Mouse (Mus musculus) CH12.LX (cell line): ENCODE results near the gene BC049715.

Experiments
- CTCF ChIP-seq, 2 experiments: IDR thresholded peaks in 1 of 2; conservative IDR thresholded peaks in 1 of 2; 2 replicates each; pipeline ENCODE4 v1.5.1; 2011 to 2012; ENCODE audit warnings: low read depth in 2 of 2, low read length in 2 of 2, improper control_type of control experiment in 1 of 2, inconsistent platforms in 1 of 2, mild to moderate bottlenecking in 1 of 2, moderate library complexity in 1 of 2
- ELF1 ChIP-seq: IDR thresholded peaks from 2 replicates; pipeline ENCODE4 v1.6.1; 2014; ENCODE audit warnings: low read depth, mild to moderate bottlenecking, inconsistent platforms, low read length, improper control_type of control experiment
- POLR2A ChIP-seq: IDR thresholded peaks from 2 replicates; pipeline ENCODE4 v1.6.1; 2011; ENCODE audit warnings: low read depth, mild to moderate bottlenecking, improper control_type of control experiment, low read length
- RCOR1 ChIP-seq: conservative IDR thresholded peaks from 2 replicates; pipeline ENCODE4 v1.6.1; 2012; ENCODE audit warnings: low read depth, mild to moderate bottlenecking, inconsistent platforms, low read length, improper control_type of control experiment

- no peak for TF ChIP-seq POLR2A
- TF ChIP-seq RCOR1 = no peak
- no peak for TF ChIP-seq ELF1
- no peak for TF ChIP-seq CTCF (conservative IDR thresholded peaks at IDR 0.05 in 1 of 2, IDR thresholded peaks at IDR 0.05 in 1 of 2; ENCODE audit: low read depth in 2 of 2, low read length in 2 of 2)
These were observed 16.2 kb upstream of the BC049715 start for GRCm38 (mm10) chr6:136811196-136811595.
